ENCODE assay signal across 8 mouse cellular contexts in genomic region chr3:36065843-36066651, GRCm38 (mm10). TPM values are rescaled to one million over a fixed set of nuclear protein-coding genes. Genes with fewer than 3 reads are reported as not detected.
A peak's percentile ranks its signal among the peaks of the same experiment; 100 is the strongest.
DNase-seq lines count a peak whose midpoint lies in the region; ATAC-seq lines count a peak whose summit lies in the region.

Gene Acad9, plus strand, starts transcription at chr3:36065979.

- peaks cover 23% of the 10 kb centered on the region for H3K27me3 ChIP-seq in heart, embryonic 13.5 days (replicated peaks)
- peaks cover 15% of the 10 kb centered on the region; the same call in 1 of the 2 replicates for H3K27me3 ChIP-seq in liver, embryonic 12.5 days (replicated peaks)
- no peaks in the 10 kb centered on the region for H3K27me3 ChIP-seq in stomach, embryonic 15.5 days (replicated peaks)

- H3K4me1 ChIP-seq in heart, embryonic 13.5 days, result peaks cover 15% of the 10 kb centered on the region
- peaks cover 19% of the 10 kb centered on the region for H3K4me1 ChIP-seq in liver, embryonic 12.5 days
- peaks cover 10% of the 10 kb centered on the region for H3K4me1 ChIP-seq in stomach, embryonic 15.5 days

- WGBS in heart, embryonic 13.5 days, result under 1% methylated on average over 49 of the region's 49 CpGs
- WGBS in liver, embryonic 12.5 days (ENCODE audit: insufficient replicate concordance), result under 1% methylated on average over 49 of the region's 49 CpGs
- under 1% methylated on average over 49 of the region's 49 CpGs for WGBS in stomach, embryonic 15.5 days

- peak within 1 kb of the TSS; percentile 94 for H3K9ac ChIP-seq in heart, embryonic 13.5 days
- H3K9ac ChIP-seq in liver, embryonic 12.5 days, result peak within 1 kb of the TSS; percentile 87
- peak within 1 kb of the TSS; percentile 59 for H3K9ac ChIP-seq in stomach, embryonic 15.5 days

- DNase-seq in CD4-positive helper T cell, adult 2 months (ENCODE audit: low read depth, low spot score), result peak; percentile 95
- DNase-seq in brain, embryonic 18.5 days (ENCODE audit: low read depth, low spot score), result peak; percentile 94
- DNase-seq in kidney, postnatal 10 days, result peak; percentile 97
- peak; percentile 87 to 91 for DNase-seq in natural killer cell, adult 2 months (ENCODE audit: low spot score in 2 of 2)

- peak within 1 kb of the TSS; percentile 88 for H3K4me2 ChIP-seq in heart, embryonic 13.5 days
- H3K4me2 ChIP-seq in liver, embryonic 12.5 days, result peak within 1 kb of the TSS; percentile 81
- H3K4me2 ChIP-seq in stomach, embryonic 15.5 days, result peak within 1 kb of the TSS; percentile 74

- H3K9me3 ChIP-seq in heart, embryonic 13.5 days, result no peaks in the 10 kb centered on the region
- H3K9me3 ChIP-seq in liver, embryonic 12.5 days (replicated peaks), result no peaks in the 10 kb centered on the region
- no peaks in the 10 kb centered on the region for H3K9me3 ChIP-seq in stomach, embryonic 15.5 days

- peak within 1 kb of the TSS; percentile 93 for H3K4me3 ChIP-seq in heart, embryonic 13.5 days
- H3K4me3 ChIP-seq in liver, embryonic 12.5 days, result peak within 1 kb of the TSS; percentile 83
- peak within 1 kb of the TSS; percentile 72 for H3K4me3 ChIP-seq in stomach, embryonic 15.5 days (replicated peaks)

- H3K36me3 ChIP-seq in heart, embryonic 13.5 days, result peaks cover 26% of the 10 kb centered on the region
- peaks cover 26% of the 10 kb centered on the region for H3K36me3 ChIP-seq in liver, embryonic 12.5 days
- 0 out of 2 replicates have a peak, but pooled peaks cover 3% of the 10 kb centered on the region for H3K36me3 ChIP-seq in stomach, embryonic 15.5 days

- H3K27ac ChIP-seq in heart, embryonic 13.5 days (replicated peaks), result peak within 1 kb of the TSS; percentile 55
- peak within 1 kb of the TSS; percentile 66; the same call in 1 of the 2 replicates for H3K27ac ChIP-seq in liver, embryonic 12.5 days
- H3K27ac ChIP-seq in stomach, embryonic 15.5 days, result peak within 1 kb of the TSS; percentile 67; the same call in 1 of the 2 replicates

- peak; percentile 95 for ATAC-seq in erythroid progenitor cell, adult 5-6 weeks (replicated peaks; ENCODE audit: low FRiP score, poor library complexity, severe bottlenecking)
- ATAC-seq in heart, embryonic 13.5 days (ENCODE audit: extremely low read depth, insufficient number of reproducible peaks, low FRiP score, low TSS enrichment), result peak; percentile 88
- peak; percentile 89 for ATAC-seq in liver, embryonic 12.5 days
- ATAC-seq in stomach, embryonic 15.5 days (ENCODE audit: insufficient read depth, low FRiP score, low read depth), result peak; percentile 97

RNA-seq across cellular contexts. Expression of gene Acad9, which starts in this region (rescaled TPM):
- 15.1 and 16.2 TPM in 2 replicates for total RNA-seq in erythroid progenitor cell, adult 5-6 weeks (2015; ENCODE audit: low replicate concordance)
- total RNA-seq in erythroid progenitor cell, adult 5-6 weeks (2017; ENCODE audit: low replicate concordance), result 4.5 and 22.6 TPM in 2 replicates
- polyA plus RNA-seq in heart, embryonic 13.5 days (2015; fragmentation: Nextera tagmentation; extraction: Ambion mirVana), result 70.7 and 74.0 TPM in 2 replicates
- polyA plus RNA-seq in liver, embryonic 12.5 days (2016; fragmentation: Nextera tagmentation; extraction: Ambion mirVana), result 42.0 and 44.4 TPM in 2 replicates
- polyA plus RNA-seq in stomach, embryonic 15.5 days (2015; fragmentation: Nextera tagmentation; extraction: Ambion mirVana), result 69.3 and 75.8 TPM in 2 replicates

Comparison
In these comparisons a context has a peak if more than half of its experiments do, and no peak if none do; other contexts are left out.
1. Peak in every context shown above with its lines: DNase-seq, ATAC-seq, H3K4me3 ChIP-seq and H3K27ac ChIP-seq.